Mouse (Mus musculus) embryonic facial prominence, embryonic 14.5 days (tissue): ENCODE results near the gene Mcm2. TPM values are rescaled to one million over a fixed set of nuclear protein-coding genes. Genes with fewer than 3 reads are reported as not detected.
A peak's percentile ranks its signal among the peaks of the same experiment; 100 is the strongest.

Source experiments
- ATAC-seq: fragments of 200-750 bp; cut with Nextera tagmentation; 2 replicates; pipeline ENCODE4 v1.8.0; 2017; ENCODE audit warnings: low read depth, moderate number of reproducible peaks, moderate TSS enrichment
- DNase-seq: peaks from one replicate; pipeline ENCODE4 v3.0.0-alpha.2; 2015; ENCODE audit warnings: low spot score
- H3K27ac ChIP-seq: fragments of 300-500 bp; sonication (generic); replicated peaks from 2 replicates; pipeline ENCODE4 v1.5.1; 2014; ENCODE audit warnings: low read depth, mild to moderate bottlenecking, low read length, moderate library complexity
- H3K27me3 ChIP-seq: fragments of 300-500 bp; sonication (generic); replicated peaks from 2 replicates; pipeline ENCODE4 v1.6.1; 2014; ENCODE audit warnings: low read length; ENCODE audit not compliant: control insufficient read depth, insufficient read depth
- H3K36me3 ChIP-seq: fragments of 300-500 bp; sonication (generic); 2 replicates; pipeline ENCODE4 v1.6.1; 2014; ENCODE audit warnings: low read length, mixed read lengths; ENCODE audit not compliant: control insufficient read depth, insufficient read depth
- H3K4me1 ChIP-seq: fragments of 300-500 bp; sonication (generic); 2 replicates; pipeline ENCODE4 v1.6.1; 2014; ENCODE audit warnings: antibody characterized with exemption, low read length; ENCODE audit not compliant: control insufficient read depth, insufficient read depth
- H3K4me2 ChIP-seq: fragments of 300-500 bp; sonication (generic); 2 replicates; pipeline ENCODE4 v1.6.1; 2014; ENCODE audit warnings: low read depth, mild to moderate bottlenecking, low read length, moderate library complexity, mixed read lengths
- H3K4me3 ChIP-seq: fragments of 300-500 bp; sonication (generic); 2 replicates; pipeline ENCODE4 v1.5.1; 2014; ENCODE audit warnings: low read depth, mild to moderate bottlenecking, low read length
- H3K9ac ChIP-seq: fragments of 300-500 bp; sonication (generic); 2 replicates; pipeline ENCODE4 v1.6.1; 2014; ENCODE audit warnings: low read depth, mild to moderate bottlenecking, low read length, moderate library complexity, mixed read lengths
- H3K9me3 ChIP-seq: fragments of 300-500 bp; sonication (generic); 2 replicates; pipeline ENCODE4 v1.6.1; 2016; ENCODE audit warnings: low read length; ENCODE audit not compliant: control insufficient read depth
- WGBS: fragments of 180-500 bp; shearing (Covaris S2); extraction: QIAGEN DNeasy Blood & Tissue Kit; methylation state at CpG from one replicate; pipeline ENCODE4 v1.1.7; 2014; 5-methylcytosine and 5-hydroxymethylcytosine counted together
- polyA plus RNA-seq: library from polyadenylated mRNA; unstranded; fragments of >200 nt; fragmentation: Nextera tagmentation; extraction: Ambion mirVana; gene quantifications from 2 replicates; pipeline ENCODE4 v1.2.1, GENCODE M21; 2014

The Mcm2 gene
- polyA plus RNA-seq, 1 experiment from 2014 or later = 94.6 TPM

DNA sequence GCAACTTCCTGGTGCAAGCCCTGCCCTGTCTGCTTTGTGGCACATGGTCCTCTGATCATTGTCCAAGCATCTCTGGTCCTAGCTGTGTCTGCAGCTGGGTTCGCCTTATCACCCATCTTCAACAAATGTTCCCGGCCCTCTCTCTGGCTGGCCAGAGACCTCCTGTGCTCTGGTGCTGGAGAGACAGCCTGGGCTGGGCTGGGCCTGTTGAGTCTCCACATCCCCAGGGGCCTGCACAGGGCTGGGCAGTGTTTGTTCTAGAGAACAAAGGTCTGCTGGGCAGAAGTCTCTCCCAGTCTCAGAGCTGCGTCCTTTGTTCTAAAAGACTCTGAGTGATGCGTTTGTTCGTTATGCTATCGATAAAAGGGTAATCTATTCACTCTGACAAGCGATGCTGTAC, 31.5 kb upstream of the Mcm2 start:
- Histone ChIP-seq H3K36me3 (no peaks in the 10 kb centered on the region), H3K4me1 (peaks cover 18% of the 10 kb centered on the region), H3K4me2 (no peak overlapping the region), H3K9me3 (no peaks in the 10 kb centered on the region), H3K4me3 (no peak overlapping the region), H3K27ac (no peak overlapping the region), H3K9ac (no peak overlapping the region), H3K27me3 (no peaks in the 10 kb centered on the region)
- ATAC-seq (no peak), DNase-seq (no peak)
- WGBS = 70% methylated on average over 7 of the region's 7 CpGs

GRCm38 (mm10) chr6:88929451-88929850, 30.9 kb upstream of the Mcm2 start:
- no peak overlapping the region for H3K9ac ChIP-seq
- no peaks in the 10 kb centered on the region for H3K9me3 ChIP-seq
- H3K4me3 ChIP-seq = no peak overlapping the region
- no peak overlapping the region for H3K4me2 ChIP-seq
- H3K36me3 ChIP-seq = no peaks in the 10 kb centered on the region
- H3K4me1 ChIP-seq = peaks cover 21% of the 10 kb centered on the region
- H3K27ac ChIP-seq = no peak overlapping the region
- H3K27me3 ChIP-seq = no peaks in the 10 kb centered on the region
- DNase-seq (peak; percentile 36), ATAC-seq (no peak)
- 57% methylated on average over 6 of the region's 6 CpGs for WGBS

GRCm38 (mm10) chr6:88928576-88928975, 30.0 kb upstream of the Mcm2 start:
- no peaks in the 10 kb centered on the region for H3K9me3 ChIP-seq
- no peak overlapping the region for H3K4me3 ChIP-seq
- 74% methylated on average over 5 of the region's 5 CpGs for WGBS
- H3K27me3 ChIP-seq = no peaks in the 10 kb centered on the region
- ATAC-seq = no peak
- H3K4me2 ChIP-seq = no peak overlapping the region
- H3K27ac ChIP-seq = no peak overlapping the region
- peaks cover 28% of the 10 kb centered on the region for H3K4me1 ChIP-seq
- H3K36me3 ChIP-seq = no peaks in the 10 kb centered on the region
- DNase-seq = no peak
- H3K9ac ChIP-seq = no peak overlapping the region

DNA sequence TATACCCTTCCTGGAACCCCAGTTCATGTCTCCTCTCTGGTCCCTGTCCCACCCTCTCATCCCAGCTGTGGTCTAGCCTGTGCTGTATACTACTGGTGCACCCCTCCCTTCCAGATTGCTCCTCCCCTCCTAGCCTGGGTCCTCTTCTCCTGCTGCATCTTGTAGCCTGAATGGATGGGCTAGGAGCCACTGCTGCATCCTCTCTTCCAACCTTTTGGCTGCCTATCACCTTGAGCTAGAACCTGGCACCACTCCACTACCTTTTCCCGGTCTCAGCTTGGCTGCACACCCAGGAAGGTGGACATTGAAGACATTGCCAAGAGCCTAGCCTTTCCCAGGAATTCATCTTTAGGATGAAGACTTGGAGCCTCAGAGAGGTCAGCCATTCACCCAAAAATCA, 29.4 kb upstream of the Mcm2 start:
- H3K4me1 ChIP-seq = peaks cover 31% of the 10 kb centered on the region
- H3K9ac ChIP-seq = no peak overlapping the region
- WGBS = 72% methylated on average over 1 of the region's 1 CpGs
- ATAC-seq = no peak
- H3K4me3 ChIP-seq = no peak overlapping the region
- no peaks in the 10 kb centered on the region for H3K36me3 ChIP-seq
- no peak overlapping the region for H3K27ac ChIP-seq
- DNase-seq = no peak
- H3K27me3 ChIP-seq = no peaks in the 10 kb centered on the region
- no peaks in the 10 kb centered on the region for H3K9me3 ChIP-seq
- no peak overlapping the region for H3K4me2 ChIP-seq

DNA sequence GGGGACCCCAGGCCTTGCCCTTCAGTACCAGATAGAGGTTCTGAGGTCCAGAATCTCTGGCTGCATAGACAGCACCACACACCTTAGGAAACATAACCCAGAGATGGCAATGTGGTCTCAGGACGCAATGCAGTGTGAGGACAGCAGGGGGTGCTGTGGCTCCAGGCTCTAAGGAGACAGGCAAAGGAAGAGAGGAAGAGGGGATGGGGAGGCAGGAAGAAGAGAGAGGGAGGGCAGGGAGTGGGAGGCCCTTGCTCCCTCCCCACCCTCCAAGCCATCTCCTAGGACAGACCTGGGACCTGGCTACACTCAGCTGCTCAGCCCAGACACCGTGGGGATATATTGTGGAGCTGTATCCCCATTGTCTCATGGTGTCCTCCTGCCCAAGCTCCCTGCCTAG, 29.0 kb upstream of the Mcm2 start:
- no peaks in the 10 kb centered on the region for H3K9me3 ChIP-seq
- no peak overlapping the region for H3K9ac ChIP-seq
- no peak overlapping the region for H3K4me3 ChIP-seq
- WGBS = 7% methylated on average over 1 of the region's 2 CpGs
- no peak overlapping the region for H3K4me2 ChIP-seq
- H3K36me3 ChIP-seq = no peaks in the 10 kb centered on the region
- H3K27ac ChIP-seq = no peak overlapping the region
- no peaks in the 10 kb centered on the region for H3K27me3 ChIP-seq
- DNase-seq (peak; percentile 57), ATAC-seq (peak; percentile 7; the same call in 1 of the 2 replicates)
- H3K4me1 ChIP-seq = peaks cover 31% of the 10 kb centered on the region

GRCm38 (mm10) chr6:88926870-88927269, 28.3 kb upstream of the Mcm2 start:
- no peaks in the 10 kb centered on the region for H3K9me3 ChIP-seq
- ATAC-seq (no peak), DNase-seq (peak; percentile 27)
- no peak overlapping the region for H3K9ac ChIP-seq
- H3K4me3 ChIP-seq = no peak overlapping the region
- H3K4me2 ChIP-seq = no peak overlapping the region
- H3K36me3 ChIP-seq = no peaks in the 10 kb centered on the region
- peaks cover 31% of the 10 kb centered on the region for H3K4me1 ChIP-seq
- no peaks in the 10 kb centered on the region for H3K27me3 ChIP-seq
- WGBS = 43% methylated on average over 3 of the region's 3 CpGs
- no peak overlapping the region for H3K27ac ChIP-seq

DNA sequence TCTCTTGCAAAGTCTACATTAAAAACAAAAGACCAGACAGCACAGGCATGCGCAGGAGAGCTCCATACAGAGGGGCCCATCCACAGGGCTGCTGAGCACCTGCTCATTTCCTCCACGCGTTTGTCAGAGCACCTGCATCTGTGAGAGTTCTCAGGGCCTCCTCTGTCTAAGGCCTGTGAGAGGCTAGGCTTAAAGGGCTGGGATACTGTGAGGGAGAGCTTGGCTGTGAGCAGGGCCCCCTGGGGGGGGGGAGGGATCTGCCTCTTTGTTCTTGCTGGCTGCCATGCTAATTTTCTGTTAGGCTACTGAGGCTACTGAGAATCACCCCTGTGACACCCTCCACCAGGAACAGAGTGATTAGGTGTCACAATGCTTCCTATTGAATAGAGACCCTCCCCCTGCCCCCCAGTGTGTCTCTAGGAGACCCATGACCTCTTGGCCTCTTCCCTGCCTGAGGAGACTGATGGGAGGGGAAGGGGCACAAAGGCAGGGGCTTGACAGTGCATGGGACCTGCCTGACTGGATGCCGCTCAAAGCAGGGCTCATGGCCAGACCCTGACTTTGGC, 27.1 kb upstream of the Mcm2 start:
- 19% methylated on average over 4 of the region's 4 CpGs for WGBS
- H3K9ac ChIP-seq = peak overlapping the region; percentile 26; the same call in 1 of the 2 replicates
- no peaks in the 10 kb centered on the region for H3K36me3 ChIP-seq
- DNase-seq = peak; percentile 43
- peaks cover 31% of the 10 kb centered on the region for H3K4me1 ChIP-seq
- H3K4me3 ChIP-seq = no peak overlapping the region
- peak overlapping the region; percentile 84 for H3K27ac ChIP-seq
- 0 out of 2 replicates have a peak overlapping the region, but pooled peaks have one; percentile 5 for H3K4me2 ChIP-seq
- no peaks in the 10 kb centered on the region for H3K27me3 ChIP-seq
- no peaks in the 10 kb centered on the region for H3K9me3 ChIP-seq
- ATAC-seq = peak; percentile 44; the same call in 1 of the 2 replicates

GRCm38 (mm10) chr6:88924502-88925275, 26.1 kb upstream of the Mcm2 start:
- H3K4me3 ChIP-seq = no peak overlapping the region
- peak overlapping the region; percentile 84 for H3K27ac ChIP-seq
- no peaks in the 10 kb centered on the region for H3K9me3 ChIP-seq
- H3K4me1 ChIP-seq = peaks cover 31% of the 10 kb centered on the region
- ATAC-seq (peak; percentile 83), DNase-seq (peak; percentile 95)
- H3K36me3 ChIP-seq = no peaks in the 10 kb centered on the region
- H3K27me3 ChIP-seq = no peaks in the 10 kb centered on the region
- 1% methylated on average over 5 of the region's 5 CpGs for WGBS
- H3K9ac ChIP-seq = no peak overlapping the region
- 0 out of 2 replicates have a peak overlapping the region, but pooled peaks have one; percentile 5 for H3K4me2 ChIP-seq
